Mouse (Mus musculus) hindbrain, embryonic 14.5 days (tissue): ENCODE results near the gene Pdcd1lg2. TPM values are rescaled to one million over a fixed set of nuclear protein-coding genes. Genes with fewer than 3 reads are reported as not detected.

Experiments used
- ATAC-seq: fragments of 200-750 bp; cut with Nextera tagmentation; 2 replicates; pipeline ENCODE4 v1.8.0; 2017; ENCODE audit warnings: moderate number of reproducible peaks, mild to moderate bottlenecking, moderate TSS enrichment, moderate library complexity; ENCODE audit not compliant: low FRiP score
- DNase-seq: peaks from one replicate; pipeline ENCODE4 v3.0.0-alpha.2; 2015; ENCODE audit warnings: low spot score
- H3K27ac ChIP-seq: fragments of 300-500 bp; sonication (generic); 2 replicates; pipeline ENCODE4 v1.5.1; 2014; ENCODE audit warnings: mild to moderate bottlenecking, moderate library complexity
- H3K27me3 ChIP-seq: fragments of 300-500 bp; sonication (generic); 2 replicates; pipeline ENCODE4 v1.6.1; 2014; ENCODE audit warnings: mild to moderate bottlenecking, low read length, mixed read lengths; ENCODE audit not compliant: control insufficient read depth, insufficient read depth
- H3K36me3 ChIP-seq: fragments of 300-500 bp; sonication (generic); replicated peaks from 2 replicates; pipeline ENCODE4 v1.6.1; 2014; ENCODE audit not compliant: control insufficient read depth, insufficient read depth
- H3K4me1 ChIP-seq: fragments of 300-500 bp; sonication (generic); replicated peaks from 2 replicates; pipeline ENCODE4 v1.6.1; 2014; ENCODE audit warnings: antibody characterized with exemption, low read length, mixed read lengths; ENCODE audit not compliant: control insufficient read depth, insufficient read depth
- H3K4me2 ChIP-seq: fragments of 300-500 bp; sonication (generic); replicated peaks from 2 replicates; pipeline ENCODE4 v1.6.1; 2014; ENCODE audit warnings: mild to moderate bottlenecking, moderate library complexity
- H3K4me3 ChIP-seq: fragments of 300-500 bp; sonication (generic); replicated peaks from 2 replicates; pipeline ENCODE4 v1.5.1; 2014; ENCODE audit warnings: mild to moderate bottlenecking, low read length
- H3K9ac ChIP-seq: fragments of 300-500 bp; sonication (generic); 2 replicates; pipeline ENCODE4 v1.6.1; 2014
- H3K9me3 ChIP-seq: fragments of 300-500 bp; sonication (generic); 2 replicates; pipeline ENCODE4 v1.6.1; 2016; ENCODE audit warnings: low read length; ENCODE audit not compliant: control insufficient read depth
- WGBS: fragments of 180-500 bp; shearing (Covaris S2); extraction: QIAGEN DNeasy Blood & Tissue Kit; methylation state at CpG from one replicate; pipeline ENCODE4 v1.1.7; 2014; 5-methylcytosine and 5-hydroxymethylcytosine counted together
- polyA plus RNA-seq: library from polyadenylated mRNA; unstranded; fragments of >200 nt; fragmentation: Nextera tagmentation; extraction: Ambion mirVana; gene quantifications from 2 replicates; pipeline ENCODE4 v1.2.1, GENCODE M21; 2014

Pdcd1lg2 gene
- polyA plus RNA-seq, 1 experiment from 2014 or later: 0.15 TPM

DNA sequence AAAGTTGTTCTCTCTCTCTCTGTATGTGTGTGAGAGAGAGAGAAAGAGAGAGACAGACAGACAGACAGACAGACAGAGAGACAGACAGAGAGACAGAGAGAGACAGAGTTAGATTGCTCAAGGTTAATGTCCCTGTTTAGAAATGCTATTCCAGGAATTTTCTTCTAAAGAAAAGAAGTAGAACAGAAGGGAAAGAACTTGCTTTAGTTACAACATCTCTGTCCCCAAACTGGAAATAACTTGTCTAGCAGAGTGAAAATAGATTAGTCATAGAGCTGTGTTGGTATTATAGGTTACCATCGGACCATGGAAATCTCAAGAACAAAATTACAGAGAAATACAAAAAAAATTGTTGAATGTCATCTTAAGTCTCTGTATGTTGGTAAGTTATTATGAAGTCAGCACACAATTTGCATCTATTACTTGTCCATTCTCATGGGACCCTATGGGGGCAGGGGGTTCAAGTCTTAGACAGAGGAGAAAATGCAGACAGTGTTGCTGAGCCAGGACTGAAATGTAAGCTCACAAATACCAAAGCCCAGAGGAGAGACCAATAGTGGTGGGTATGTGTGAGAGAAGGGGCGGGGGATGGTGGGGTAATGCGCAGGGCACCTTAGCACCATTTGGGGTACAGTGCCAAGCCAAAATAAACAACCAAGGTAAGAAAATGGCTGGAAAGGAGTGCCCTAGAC lies 74.7 kb downstream of the Pdcd1lg2 start:
- DNase-seq (no peak), ATAC-seq (no peak)
- H3K9ac ChIP-seq: no peak overlapping the region
- H3K4me1 ChIP-seq: no peaks in the 10 kb centered on the region
- H3K9me3 ChIP-seq: no peaks in the 10 kb centered on the region
- H3K4me2 ChIP-seq: no peak overlapping the region
- WGBS: 95% methylated on average over 3 of the region's 3 CpGs
- H3K36me3 ChIP-seq: no peaks in the 10 kb centered on the region
- no peaks in the 10 kb centered on the region for H3K27me3 ChIP-seq
- no peak overlapping the region for H3K4me3 ChIP-seq
- no peak overlapping the region for H3K27ac ChIP-seq

DNA sequence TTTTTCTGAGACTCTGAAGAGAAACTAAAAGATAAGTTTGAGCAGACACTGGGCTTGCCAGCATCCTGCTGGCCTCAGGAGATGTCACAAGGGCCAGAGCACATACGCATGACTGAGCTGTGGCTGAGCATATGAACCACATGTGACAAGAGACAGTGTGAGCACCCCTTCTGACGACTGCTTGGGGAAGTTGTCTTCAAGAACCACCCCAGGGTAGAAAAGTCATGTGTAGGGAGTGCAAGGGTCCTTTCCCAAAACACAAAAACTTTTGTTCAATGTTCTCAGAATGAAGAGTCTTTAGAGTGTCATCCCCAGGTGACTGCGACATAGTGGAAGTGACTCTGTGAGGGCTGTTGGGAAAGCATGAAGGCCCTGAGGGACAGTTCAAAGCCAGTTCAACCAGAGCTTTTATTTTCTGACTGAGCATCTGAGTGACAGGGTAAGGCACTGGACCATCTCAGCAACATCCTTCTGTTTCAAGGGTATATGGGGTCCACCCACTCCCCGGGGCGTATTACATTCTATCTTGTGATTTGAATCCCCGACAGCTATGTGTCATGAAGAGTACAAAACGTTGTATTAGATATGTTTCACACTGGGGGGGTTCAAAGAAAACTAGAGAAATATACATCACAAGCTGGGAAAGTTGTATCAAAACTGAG lies 76.0 kb downstream of the Pdcd1lg2 start:
- 78% methylated on average over 7 of the region's 7 CpGs for WGBS

DNA sequence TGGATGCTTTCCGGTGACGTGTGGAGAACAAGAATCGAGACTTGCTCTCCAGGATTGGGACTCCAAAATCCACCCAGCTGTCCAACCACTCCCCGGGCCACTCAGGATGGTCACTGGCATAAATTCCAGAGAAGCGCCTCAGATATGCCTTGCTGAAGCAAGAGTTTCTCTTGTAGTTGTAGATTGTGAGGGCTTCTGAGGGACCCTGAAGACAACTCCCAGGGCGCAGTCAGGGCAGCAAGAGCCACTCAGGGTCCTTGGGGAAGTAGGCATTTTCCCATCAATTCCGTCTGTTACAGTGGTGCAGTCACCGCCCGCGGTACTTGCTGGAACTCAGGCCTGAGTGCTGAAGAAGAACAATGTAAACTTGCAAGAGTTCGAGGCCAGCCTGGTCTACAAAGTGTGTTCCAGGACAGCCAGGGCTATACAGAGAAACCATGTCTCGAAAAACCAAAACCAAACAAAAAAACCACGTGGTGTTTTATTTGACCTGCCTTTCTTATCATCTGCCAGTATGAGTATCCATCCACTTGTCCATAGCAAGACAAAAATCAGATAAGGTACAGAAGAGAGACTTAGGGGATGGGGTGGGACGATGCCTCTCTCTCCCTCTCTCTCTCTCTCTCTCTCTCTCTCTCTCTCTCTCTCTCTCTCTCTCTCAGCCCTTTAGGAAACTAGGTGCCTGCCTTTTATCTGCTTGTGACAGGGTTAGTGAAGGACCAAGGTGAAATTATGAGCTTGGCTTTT lies 76.8 kb downstream of the Pdcd1lg2 start:
- Histone ChIP-seq H3K4me3 (no peak overlapping the region), H3K27me3 (no peaks in the 10 kb centered on the region), H3K36me3 (no peaks in the 10 kb centered on the region), H3K9me3 (no peaks in the 10 kb centered on the region), H3K27ac (no peak overlapping the region), H3K9ac (no peak overlapping the region), H3K4me2 (no peak overlapping the region), H3K4me1 (no peaks in the 10 kb centered on the region)
- no peak for DNase-seq
- WGBS: 94% methylated on average over 14 of the region's 14 CpGs
- no peak for ATAC-seq

More for the DNA sequence above, 76.0 kb downstream of the Pdcd1lg2 start:
- Histone ChIP-seq H3K9me3 (no peaks in the 10 kb centered on the region), H3K4me2 (no peak overlapping the region), H3K27ac (no peak overlapping the region), H3K9ac (no peak overlapping the region), H3K36me3 (no peaks in the 10 kb centered on the region), H3K27me3 (no peaks in the 10 kb centered on the region), H3K4me1 (no peaks in the 10 kb centered on the region), H3K4me3 (no peak overlapping the region)
- DNase-seq (no peak), ATAC-seq (no peak)

DNA sequence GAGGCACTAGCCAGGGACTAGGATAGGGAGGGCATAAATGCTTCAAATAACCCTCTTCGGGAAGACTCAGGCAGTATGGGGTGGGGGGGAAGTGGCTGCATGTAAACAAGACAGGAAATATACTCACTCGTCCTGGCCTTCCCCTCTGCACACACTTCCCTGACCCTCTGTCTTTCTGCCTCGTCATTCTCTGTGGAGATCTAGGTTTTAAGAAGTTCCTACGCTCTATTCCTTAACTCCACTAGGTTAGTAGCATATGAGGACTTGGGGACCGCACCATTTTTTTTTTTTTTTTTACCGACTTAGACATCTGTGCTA lies 77.3 kb downstream of the Pdcd1lg2 start:
- DNase-seq: no peak
- no peak overlapping the region for H3K27ac ChIP-seq
- 74% methylated on average over 6 of the region's 6 CpGs for WGBS
- H3K4me1 ChIP-seq: no peaks in the 10 kb centered on the region
- no peak overlapping the region for H3K4me2 ChIP-seq
- H3K4me3 ChIP-seq: no peak overlapping the region
- H3K27me3 ChIP-seq: no peaks in the 10 kb centered on the region
- no peak overlapping the region for H3K9ac ChIP-seq
- H3K36me3 ChIP-seq: no peaks in the 10 kb centered on the region
- no peaks in the 10 kb centered on the region for H3K9me3 ChIP-seq
- ATAC-seq: no peak

DNA sequence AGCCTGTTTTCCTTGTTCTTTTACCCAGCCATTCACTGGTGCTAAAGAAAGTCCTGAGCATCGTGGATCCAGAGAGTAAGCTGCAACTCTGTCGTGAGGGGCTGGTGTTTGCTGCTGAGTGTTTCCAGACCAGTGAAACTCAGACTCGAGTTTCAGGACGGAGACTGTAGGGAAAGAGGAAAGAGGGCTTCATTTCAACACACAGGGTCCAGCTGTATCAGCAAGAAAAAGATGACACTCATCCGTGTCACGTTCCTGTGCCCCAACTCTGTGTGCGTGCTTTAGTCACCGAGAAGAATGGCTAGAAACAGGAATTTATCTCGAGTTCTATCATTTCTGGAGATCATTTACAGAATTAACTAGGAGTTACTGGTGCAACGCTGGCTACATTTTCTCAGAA lies 77.7 kb downstream of the Pdcd1lg2 start:
- ATAC-seq: no peak
- no peak overlapping the region for H3K27ac ChIP-seq
- 70% methylated on average over 10 of the region's 10 CpGs for WGBS

DNA sequence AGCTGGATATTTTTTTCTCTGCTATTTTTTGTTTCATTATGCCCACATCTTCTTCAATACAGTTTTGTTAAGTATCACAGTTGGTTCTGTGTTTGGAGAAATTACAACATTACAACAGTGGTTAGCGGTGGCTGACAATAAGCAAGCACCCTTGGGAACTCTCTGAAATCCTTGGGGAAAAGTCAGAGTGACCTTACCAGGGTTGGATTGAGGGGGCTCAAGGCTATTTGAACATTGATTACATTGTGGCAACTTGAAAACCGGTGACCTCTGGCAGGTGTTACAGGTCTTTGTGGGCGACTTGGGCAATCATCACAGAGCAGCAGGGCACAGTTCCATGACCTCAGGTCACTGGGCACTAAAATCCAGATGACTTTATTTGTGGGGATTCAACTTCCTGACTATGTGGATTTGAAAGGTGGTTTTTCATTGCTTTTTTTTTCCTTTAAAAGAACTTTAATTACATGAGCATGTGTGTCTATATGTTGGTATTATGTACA lies 79.1 kb downstream of the Pdcd1lg2 start:
- no peak for ATAC-seq
- DNase-seq: no peak
- no peak overlapping the region for H3K27ac ChIP-seq
- H3K4me1 ChIP-seq: no peaks in the 10 kb centered on the region
- H3K36me3 ChIP-seq: no peaks in the 10 kb centered on the region
- whole genome bisulfite sequencing: 82% methylated on average over 3 of the region's 3 CpGs
- H3K9ac ChIP-seq: no peak overlapping the region
- no peak overlapping the region for H3K4me2 ChIP-seq
- no peaks in the 10 kb centered on the region for H3K9me3 ChIP-seq
- no peak overlapping the region for H3K4me3 ChIP-seq
- no peaks in the 10 kb centered on the region for H3K27me3 ChIP-seq

More for the DNA sequence above, 77.7 kb downstream of the Pdcd1lg2 start:
- Histone ChIP-seq H3K9ac (no peak overlapping the region), H3K36me3 (no peaks in the 10 kb centered on the region), H3K4me2 (no peak overlapping the region), H3K4me1 (no peaks in the 10 kb centered on the region), H3K4me3 (no peak overlapping the region), H3K9me3 (no peaks in the 10 kb centered on the region), H3K27me3 (no peaks in the 10 kb centered on the region)
- no peak for DNase-seq

DNA sequence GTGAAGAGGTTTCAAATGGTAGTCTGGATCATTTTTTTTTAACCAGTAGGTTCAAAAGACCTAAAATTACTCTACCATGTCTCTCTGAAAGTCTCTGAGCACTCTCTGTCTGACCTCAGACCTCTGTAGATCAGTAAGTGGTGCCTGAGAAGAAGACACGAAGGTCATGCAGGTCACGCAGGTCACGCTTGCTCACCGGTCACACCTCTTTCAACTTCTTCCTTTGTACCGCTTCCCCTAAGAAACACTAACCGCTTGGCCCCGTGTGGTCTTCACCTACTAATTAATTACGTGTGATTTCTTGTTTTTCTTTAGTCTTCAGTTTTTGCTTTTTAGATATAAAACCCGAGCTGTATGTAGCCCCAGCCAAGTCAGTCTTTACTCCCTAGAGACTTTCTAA lies 80.7 kb downstream of the Pdcd1lg2 start:
- Histone ChIP-seq H3K9ac (no peak overlapping the region), H3K27ac (no peak overlapping the region)
- 77% methylated on average over 9 of the region's 9 CpGs for WGBS

DNA sequence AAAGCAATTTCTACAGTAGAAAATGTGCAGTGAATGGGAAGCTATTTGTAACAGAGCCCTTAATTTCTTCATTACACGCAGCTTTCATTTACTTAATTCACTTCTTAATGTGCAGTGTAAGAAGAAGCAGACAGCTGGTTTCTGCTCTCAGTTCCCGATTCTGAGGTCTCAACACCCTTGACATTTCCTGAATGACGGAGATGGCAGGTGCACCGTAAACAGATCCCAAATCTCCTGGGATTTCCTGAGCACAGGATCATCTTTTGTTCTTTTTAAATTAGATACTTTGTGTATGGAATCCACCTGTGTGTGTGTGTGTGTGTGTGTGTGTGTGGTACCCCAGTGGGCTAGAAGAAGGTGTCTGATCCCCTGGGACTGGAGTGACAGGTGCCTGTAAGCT lies 83.7 kb downstream of the Pdcd1lg2 start:
- Histone ChIP-seq H3K27ac (no peak overlapping the region), H3K9ac (no peak overlapping the region), H3K4me2 (no peak overlapping the region), H3K9me3 (no peaks in the 10 kb centered on the region), H3K36me3 (no peaks in the 10 kb centered on the region), H3K4me3 (no peak overlapping the region), H3K27me3 (no peaks in the 10 kb centered on the region), H3K4me1 (no peaks in the 10 kb centered on the region)
- WGBS: 68% methylated on average over 4 of the region's 4 CpGs
- DNase-seq (no peak), ATAC-seq (no peak)

More for the DNA sequence above, 80.7 kb downstream of the Pdcd1lg2 start:
- H3K9me3 ChIP-seq: no peaks in the 10 kb centered on the region
- no peak for ATAC-seq
- no peak for DNase-seq
- no peaks in the 10 kb centered on the region for H3K36me3 ChIP-seq
- H3K4me1 ChIP-seq: no peaks in the 10 kb centered on the region
- H3K27me3 ChIP-seq: no peaks in the 10 kb centered on the region
- no peak overlapping the region for H3K4me2 ChIP-seq
- no peak overlapping the region for H3K4me3 ChIP-seq

DNA sequence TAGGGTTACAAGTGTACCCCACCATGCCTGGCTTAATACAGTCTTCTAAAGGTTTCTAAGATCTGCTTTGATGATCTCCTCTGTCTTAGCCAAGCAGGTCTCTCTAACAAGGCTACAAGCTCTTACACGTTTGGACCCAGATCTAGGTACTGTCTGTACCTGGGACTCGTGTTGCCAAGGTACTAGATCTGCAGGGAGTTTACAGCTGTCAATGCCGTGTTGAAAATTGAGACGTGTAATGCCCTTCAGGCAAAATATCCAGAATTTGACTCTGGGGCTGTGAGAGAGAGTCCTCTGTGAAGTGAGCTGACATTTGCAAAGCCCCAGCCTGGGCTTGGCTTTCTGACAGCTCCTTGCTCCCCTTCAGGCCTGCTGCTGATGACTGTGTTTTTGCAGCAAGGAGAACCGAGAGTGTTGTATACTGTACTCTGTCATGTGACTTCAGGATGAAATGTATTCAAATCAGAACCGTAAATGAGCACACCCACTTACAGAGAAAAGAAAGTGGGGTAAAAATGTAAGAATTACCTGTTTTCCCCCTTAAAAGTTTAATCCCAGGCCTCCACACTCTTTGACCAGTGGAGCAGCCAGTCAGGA lies 85.4 kb downstream of the Pdcd1lg2 start:
- WGBS: 77% methylated on average over 6 of the region's 6 CpGs
- no peaks in the 10 kb centered on the region for H3K36me3 ChIP-seq
- ATAC-seq: no peak

More for the DNA sequence above, 85.4 kb downstream of the Pdcd1lg2 start:
- H3K9me3 ChIP-seq: no peaks in the 10 kb centered on the region
- H3K4me3 ChIP-seq: no peak overlapping the region
- no peak overlapping the region for H3K4me2 ChIP-seq
- H3K27ac ChIP-seq: no peak overlapping the region
- no peaks in the 10 kb centered on the region for H3K27me3 ChIP-seq
- H3K4me1 ChIP-seq: no peaks in the 10 kb centered on the region; the same call in 1 of the 2 replicates
- DNase-seq: no peak
- no peak overlapping the region for H3K9ac ChIP-seq
